Mouse (Mus musculus) fibroblast of lung, adult 2 months (primary cell): ENCODE data around the gene Clec2d.
"Not testable (repeated sequence)": the region's sequence is repeated elsewhere in the genome, so short reads cannot be mapped to it uniquely, and the experiment has no call there.

ENCODE experiments used
- DNase-seq: peaks from one replicate; pipeline ENCODE4 v3.0.0-alpha.2; 2011; ENCODE audit warnings: low read depth

Gene Clec2d

GRCm38 (mm10) chr6:129187816-129188215 lies 7.4 kb downstream of the Clec2d start:
- not testable (repeated sequence) for DNase-seq

- no peak for DNase-seq
Observed at GRCm38 (mm10) chr6:129193431-129193830, 13.0 kb downstream of the Clec2d start.

DNA sequence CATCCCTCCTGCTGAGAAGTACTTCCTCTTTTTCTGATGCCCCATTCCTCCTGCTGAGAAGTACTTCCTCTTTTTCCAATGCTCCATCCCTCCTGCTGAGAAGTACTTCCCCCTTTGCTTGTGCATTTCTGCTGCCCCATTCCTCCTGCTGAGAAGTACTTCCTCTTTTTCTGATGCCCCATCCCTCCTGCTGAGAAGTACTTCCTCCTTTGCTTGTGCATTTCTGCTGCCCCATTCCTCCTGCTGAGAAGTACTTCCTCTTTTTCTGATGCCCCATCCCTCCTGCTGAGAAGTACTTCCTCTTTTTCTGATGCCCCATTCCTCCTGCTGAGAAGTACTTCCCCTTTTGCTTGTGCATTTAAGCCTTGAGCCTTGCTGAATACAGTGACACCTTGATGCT lies 19.7 kb downstream of the Clec2d start:
- not testable (repeated sequence) for DNase-seq

DNA sequence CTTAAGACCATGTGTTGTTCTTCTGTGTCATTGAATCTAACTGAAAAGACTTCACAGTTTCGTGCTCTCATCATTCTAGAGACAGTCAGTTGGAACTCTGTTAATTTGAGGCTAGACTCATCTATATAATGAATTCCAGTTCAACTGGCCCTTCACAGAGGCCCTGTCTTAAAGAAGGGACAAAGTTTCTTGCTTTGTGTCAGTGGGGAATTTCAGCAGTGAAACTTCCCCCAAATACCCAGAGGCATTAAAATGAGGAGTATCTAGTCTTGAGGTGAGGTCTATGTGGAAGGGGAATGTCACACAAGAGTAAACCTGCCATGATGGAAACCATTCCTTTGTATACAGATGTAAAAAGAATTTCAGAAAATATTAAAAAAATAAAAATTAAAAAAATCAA lies 21.9 kb downstream of the Clec2d start:
- DNase-seq, result no peak

DNA sequence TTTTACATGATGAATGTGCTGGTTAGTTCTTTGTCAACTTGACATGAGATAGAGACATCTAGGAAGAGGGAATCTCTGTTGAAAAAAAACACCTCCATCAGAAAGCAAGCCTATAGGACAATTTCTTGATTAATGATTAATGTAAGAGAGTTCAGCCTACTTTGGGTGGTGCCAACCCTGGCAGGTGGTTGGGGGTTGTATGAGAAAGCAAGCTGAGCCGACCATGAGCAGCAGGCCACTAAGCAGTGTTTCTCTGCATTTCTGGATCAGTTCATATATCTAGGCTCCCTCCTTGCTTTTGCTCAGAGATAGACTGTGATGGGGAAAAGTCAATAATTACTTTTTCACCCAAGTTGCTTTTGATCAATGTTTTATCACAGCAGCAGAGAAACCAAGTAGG lies 23.9 kb downstream of the Clec2d start:
- no peak for DNase-seq

GRCm38 (mm10) chr6:129204838-129205237 lies 24.4 kb downstream of the Clec2d start:
- no peak for DNase-seq

- no peak for DNase-seq
Observed at GRCm38 (mm10) chr6:129208891-129209519, 28.6 kb downstream of the Clec2d start.

- no peak for DNase-seq
Observed at GRCm38 (mm10) chr6:129209785-129210446, 29.5 kb downstream of the Clec2d start.

GRCm38 (mm10) chr6:129210447-129210790 lies 30.0 kb downstream of the Clec2d start:
- no peak for DNase-seq

GRCm38 (mm10) chr6:129212421-129213195 lies 32.2 kb downstream of the Clec2d start:
- peak; percentile 80 for DNase-seq

- DNase-seq, result no peak
Observed at GRCm38 (mm10) chr6:129213497-129213896, 33.1 kb downstream of the Clec2d start.

- no peak for DNase-seq
Observed at GRCm38 (mm10) chr6:129214263-129214662, 33.8 kb downstream of the Clec2d start.

- DNase-seq, result no peak
Observed at GRCm38 (mm10) chr6:129215053-129215452, 34.6 kb downstream of the Clec2d start.

- peak; percentile 75 for DNase-seq
Observed at GRCm38 (mm10) chr6:129215886-129216637, 35.6 kb downstream of the Clec2d start.

DNA sequence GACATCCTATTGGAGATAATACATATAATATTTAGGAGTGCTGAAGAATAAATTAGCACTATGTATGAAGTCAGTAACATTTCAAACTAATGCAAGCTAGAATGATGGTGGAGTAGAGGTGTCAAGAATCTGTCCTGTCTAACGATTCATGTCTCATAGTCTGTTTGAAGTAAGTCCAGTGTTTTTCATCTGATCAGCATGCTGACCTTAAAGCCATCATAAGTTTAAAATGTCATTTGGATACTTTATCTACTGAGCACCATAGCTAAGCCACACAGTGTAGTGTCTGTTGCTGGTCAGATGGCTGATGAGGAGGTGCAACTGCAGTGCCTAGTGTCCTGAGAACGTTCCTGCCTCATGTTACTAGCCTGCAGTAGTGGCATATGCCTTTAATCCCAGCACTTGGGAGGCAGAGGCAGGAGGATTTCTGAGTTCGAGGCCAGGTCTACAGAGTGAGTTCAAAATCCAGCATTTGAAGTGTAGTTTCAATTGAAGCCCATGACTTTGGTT lies 36.4 kb downstream of the Clec2d start:
- DNase-seq, result no peak

DNA sequence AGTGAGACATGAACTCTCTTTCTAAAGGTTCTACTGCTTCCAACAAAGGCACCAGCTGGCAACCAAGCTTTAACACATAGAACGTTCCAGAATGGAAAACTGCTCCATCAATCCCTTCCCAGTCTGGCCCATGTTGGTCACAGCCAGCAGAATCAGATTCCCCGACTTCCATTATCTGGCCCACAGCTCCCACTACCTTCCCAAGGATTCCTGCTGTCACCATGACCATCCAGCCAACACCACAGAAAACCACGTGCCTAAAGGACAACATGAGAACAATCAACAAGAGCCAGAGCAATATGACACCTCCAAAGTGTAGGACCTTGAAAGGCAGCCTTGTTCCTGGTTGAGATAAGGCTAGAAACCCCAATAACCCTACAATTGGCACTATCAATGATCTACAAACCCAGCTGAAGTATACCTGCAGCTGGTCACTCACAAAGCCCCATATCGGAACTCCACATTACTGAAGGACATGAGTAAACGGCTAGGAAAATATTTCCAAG lies 37.8 kb downstream of the Clec2d start:
- no peak for DNase-seq

DNA sequence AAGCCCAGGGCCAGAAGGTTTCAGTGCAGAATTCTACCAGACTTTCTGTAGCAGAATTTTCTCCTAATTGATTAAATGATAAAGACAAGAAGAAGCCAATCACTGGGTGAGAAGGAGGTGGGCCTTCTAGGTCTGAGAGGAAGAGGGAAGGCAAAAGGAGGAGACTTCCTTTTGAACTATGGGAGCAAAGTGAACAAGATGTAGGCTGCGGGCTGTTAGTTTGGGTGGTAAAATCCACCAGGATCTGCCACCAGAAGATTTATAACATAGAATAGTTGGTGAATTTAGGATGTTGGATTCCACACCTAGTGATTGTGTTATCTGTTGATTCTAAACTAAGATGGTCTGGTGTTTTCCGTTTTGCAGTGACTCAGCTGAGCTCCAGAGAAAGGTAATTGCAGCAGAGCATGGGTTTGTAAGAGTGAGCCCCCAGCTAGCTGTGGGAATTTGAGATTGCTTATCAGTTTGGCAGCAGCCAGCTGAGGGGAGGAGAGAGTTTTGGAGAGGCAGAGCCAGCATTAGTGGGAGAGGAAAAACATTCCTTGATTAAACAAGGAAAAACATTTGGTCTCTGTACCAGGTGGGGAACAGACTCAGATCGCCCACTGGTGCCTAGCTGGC lies 39.6 kb downstream of the Clec2d start:
- no peak for DNase-seq

DNA sequence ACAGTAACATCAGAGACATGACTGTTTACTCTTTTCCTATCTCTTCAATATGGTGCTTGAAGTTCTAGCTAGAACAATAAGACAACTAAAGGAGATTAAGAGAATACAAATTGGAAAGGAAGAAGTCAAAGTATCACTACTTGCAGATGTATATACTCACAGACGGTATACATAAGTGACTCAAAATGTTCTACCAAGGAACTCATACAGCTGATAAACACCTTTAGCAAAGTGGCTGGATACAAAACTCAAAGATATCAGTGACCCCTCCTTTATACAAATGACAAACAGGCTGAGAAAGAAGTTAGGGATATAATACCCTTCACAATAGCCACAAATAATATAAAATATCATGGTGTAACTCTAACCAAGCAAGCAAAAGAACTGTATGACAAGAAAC lies 40.6 kb downstream of the Clec2d start:
- DNase-seq, result no peak

DNA sequence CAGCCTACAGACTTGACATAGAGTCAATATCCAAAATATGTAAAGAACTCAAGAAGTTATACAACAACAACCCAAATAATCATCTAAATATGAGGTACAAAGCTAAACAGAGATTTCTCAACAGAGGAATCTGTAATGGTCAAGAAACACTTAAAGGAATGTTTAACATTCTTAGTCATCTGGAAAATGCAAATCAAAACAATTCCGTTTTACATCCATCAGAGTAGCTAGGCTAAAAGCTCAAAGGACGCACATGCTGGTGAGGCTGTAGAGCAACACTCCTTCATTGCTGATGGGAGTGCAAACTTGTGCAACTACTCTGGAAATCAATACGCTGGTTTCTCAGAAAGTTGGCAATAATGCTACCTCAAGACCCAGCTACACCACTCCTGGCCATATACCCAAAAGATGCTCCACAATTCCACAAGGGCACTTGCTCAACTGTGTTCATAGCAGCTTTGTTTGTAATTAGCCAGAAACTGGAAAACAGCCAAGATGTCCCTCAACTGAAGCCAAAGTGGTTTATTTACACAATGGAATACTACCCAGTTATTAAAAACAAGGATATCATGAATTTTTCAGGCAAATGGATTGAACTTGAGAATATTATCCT lies 41.9 kb downstream of the Clec2d start:
- DNase-seq, result no peak

DNA sequence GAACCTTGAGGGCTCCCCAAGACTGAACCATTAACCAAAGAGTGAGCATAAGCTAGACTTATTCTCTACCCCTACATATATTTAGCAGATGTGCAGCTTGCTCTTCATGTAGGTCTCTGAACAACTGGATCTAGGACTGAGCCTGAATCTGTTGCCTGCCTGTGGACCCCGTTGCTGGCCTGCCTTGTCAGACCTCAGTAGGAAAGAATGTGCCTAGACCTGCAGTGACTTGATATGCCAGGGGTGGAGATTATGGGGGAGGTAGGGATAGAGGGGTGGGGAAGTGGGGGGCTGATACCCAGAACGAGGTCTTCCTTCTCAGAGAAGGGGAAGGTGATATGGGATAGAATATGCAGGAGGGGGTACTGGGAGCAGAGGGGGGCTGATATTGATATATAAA lies 43.2 kb downstream of the Clec2d start:
- DNase-seq, result no peak

DNA sequence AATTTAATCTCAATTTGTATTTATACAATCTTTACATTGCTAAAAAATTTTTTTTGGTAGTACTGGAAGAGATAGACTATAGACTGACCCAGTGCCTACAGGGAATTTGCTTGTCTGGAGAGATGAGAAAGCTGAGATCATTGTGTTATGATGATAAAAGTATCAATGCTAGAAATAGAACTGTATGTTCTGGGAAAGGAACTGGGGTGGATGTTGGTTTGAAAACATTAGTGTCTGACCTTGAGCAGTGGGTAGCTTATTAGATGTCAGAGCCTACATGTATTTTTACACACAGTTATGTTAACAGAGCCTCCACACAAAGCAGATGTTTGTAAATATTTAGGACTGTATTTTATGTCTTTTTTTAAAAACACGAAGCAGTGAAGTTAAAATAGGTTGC lies 43.7 kb downstream of the Clec2d start:
- no peak for DNase-seq
